Mouse (Mus musculus) hindbrain, embryonic 14.5 days (tissue): Measurements from ENCODE around the gene Gm47841. TPM values are rescaled to one million over a fixed set of nuclear protein-coding genes. Genes with fewer than 3 reads are reported as not detected.

Experiments used
- ATAC-seq: fragments of 200-750 bp; cut with Nextera tagmentation; 2 replicates; pipeline ENCODE4 v1.8.0; 2017; ENCODE audit warnings: moderate number of reproducible peaks, mild to moderate bottlenecking, moderate TSS enrichment, moderate library complexity; ENCODE audit not compliant: low FRiP score
- DNase-seq: peaks from one replicate; pipeline ENCODE4 v3.0.0-alpha.2; 2015; ENCODE audit warnings: low spot score
- H3K27ac ChIP-seq: fragments of 300-500 bp; sonication (generic); 2 replicates; pipeline ENCODE4 v1.5.1; 2014; ENCODE audit warnings: mild to moderate bottlenecking, moderate library complexity
- H3K27me3 ChIP-seq: fragments of 300-500 bp; sonication (generic); 2 replicates; pipeline ENCODE4 v1.6.1; 2014; ENCODE audit warnings: mild to moderate bottlenecking, low read length, mixed read lengths; ENCODE audit not compliant: control insufficient read depth, insufficient read depth
- H3K36me3 ChIP-seq: fragments of 300-500 bp; sonication (generic); replicated peaks from 2 replicates; pipeline ENCODE4 v1.6.1; 2014; ENCODE audit not compliant: control insufficient read depth, insufficient read depth
- H3K4me1 ChIP-seq: fragments of 300-500 bp; sonication (generic); replicated peaks from 2 replicates; pipeline ENCODE4 v1.6.1; 2014; ENCODE audit warnings: antibody characterized with exemption, low read length, mixed read lengths; ENCODE audit not compliant: control insufficient read depth, insufficient read depth
- H3K4me2 ChIP-seq: fragments of 300-500 bp; sonication (generic); replicated peaks from 2 replicates; pipeline ENCODE4 v1.6.1; 2014; ENCODE audit warnings: mild to moderate bottlenecking, moderate library complexity
- H3K4me3 ChIP-seq: fragments of 300-500 bp; sonication (generic); replicated peaks from 2 replicates; pipeline ENCODE4 v1.5.1; 2014; ENCODE audit warnings: mild to moderate bottlenecking, low read length
- H3K9ac ChIP-seq: fragments of 300-500 bp; sonication (generic); 2 replicates; pipeline ENCODE4 v1.6.1; 2014
- H3K9me3 ChIP-seq: fragments of 300-500 bp; sonication (generic); 2 replicates; pipeline ENCODE4 v1.6.1; 2016; ENCODE audit warnings: low read length; ENCODE audit not compliant: control insufficient read depth
- WGBS: fragments of 180-500 bp; shearing (Covaris S2); extraction: QIAGEN DNeasy Blood & Tissue Kit; methylation state at CpG from one replicate; pipeline ENCODE4 v1.1.7; 2014; 5-methylcytosine and 5-hydroxymethylcytosine counted together
- polyA plus RNA-seq: library from polyadenylated mRNA; unstranded; fragments of >200 nt; fragmentation: Nextera tagmentation; extraction: Ambion mirVana; gene quantifications from 2 replicates; pipeline ENCODE4 v1.2.1, GENCODE M21; 2014

The Gm47841 gene
- polyA plus RNA-seq, 1 experiment from 2014 or later = not detected

DNA sequence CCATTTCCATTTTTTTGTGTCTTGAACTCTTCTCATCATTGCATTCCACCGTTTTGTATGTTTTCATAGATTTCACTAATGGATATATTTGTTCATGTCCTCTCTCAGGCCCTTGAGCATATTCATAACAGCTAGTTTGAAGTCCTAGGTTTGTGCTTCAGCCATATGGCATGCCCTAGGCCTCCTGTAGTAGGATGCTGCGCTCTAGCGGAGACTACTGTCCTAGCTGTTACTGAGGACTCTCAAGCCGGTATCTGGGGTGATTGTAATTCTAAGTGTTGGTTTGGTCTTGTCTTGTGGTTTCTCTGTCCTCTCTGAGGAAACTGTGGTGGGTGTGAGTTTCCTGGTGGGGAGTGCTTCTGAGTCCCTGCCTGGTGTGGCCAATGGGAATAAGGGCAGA, 50.1 kb downstream of the Gm47841 start:
- Histone ChIP-seq H3K9me3 (no peaks in the 10 kb centered on the region), H3K9ac (no peak overlapping the region), H3K27me3 (no peaks in the 10 kb centered on the region), H3K4me3 (no peak overlapping the region), H3K4me1 (no peaks in the 10 kb centered on the region), H3K4me2 (no peak overlapping the region), H3K27ac (no peak overlapping the region), H3K36me3 (0 out of 2 replicates have a peak, but pooled peaks cover 3% of the 10 kb centered on the region)
- DNase-seq (peak; percentile 67), ATAC-seq (no peak)
- 29% methylated on average over 4 of the region's 4 CpGs for WGBS

Other genes with a start within 250 kb of the Gm47841 start
- 22.2 and 23.2 TPM in 2 replicates for gene Scn8a, start 177.5 kb downstream of the Gm47841 start, polyA plus RNA-seq
- gene Fignl2, start 31.2 kb upstream of the Gm47841 start, polyA plus RNA-seq = 0.16 and 0.17 TPM in 2 replicates
- not detected in 2 replicates for gene Ankrd33, start 68.4 kb upstream of the Gm47841 start, polyA plus RNA-seq
- gene Acvrl1, start 81.1 kb upstream of the Gm47841 start, polyA plus RNA-seq = 5.7 and 6.2 TPM in 2 replicates
- 30.0 and 35.7 TPM in 2 replicates for gene Acvr1b, start 126.7 kb upstream of the Gm47841 start, polyA plus RNA-seq
- gene Grasp, start 176.8 kb upstream of the Gm47841 start, polyA plus RNA-seq = 1.6 and 2.5 TPM in 2 replicates
- gene Nr4a1, start 206.9 kb upstream of the Gm47841 start, polyA plus RNA-seq = 5.0 and 5.1 TPM in 2 replicates
- gene Atg101, start 236.9 kb upstream of the Gm47841 start, polyA plus RNA-seq = 65.4 and 66.3 TPM in 2 replicates
- gene 6030408B16Rik, start 245.8 kb upstream of the Gm47841 start, polyA plus RNA-seq = 0.23 and 0.37 TPM in 2 replicates